Mouse (Mus musculus): Measurements from ENCODE around the gene Cacng2. TPM values are rescaled to one million over a fixed set of nuclear protein-coding genes. Genes with fewer than 3 reads are reported as not detected.

Gene Cacng2
- polyA plus RNA-seq (2021), result not detected

- ATAC-seq (peak; percentile 83), DNase-seq (ENCODE audit: low read depth, low spot score) (peak; percentile 82)
- POLR2A ChIA-PET, result interaction anchor here (0.7 kb wide), 1 partner anchor 762 kb away, joined by 3 read pairs; no protein-coding TSS in a partner anchor
- CTCF ChIA-PET, result interaction anchor here (1.2 kb wide), 1 partner anchor 120 kb away, joined by 3 read pairs; no protein-coding TSS in a partner anchor
- in situ Hi-C loops (cut with MboI; ENCODE audit: low pct_unique_long_range_greater_than_20kb), result no loop called here
- TF ChIP-seq CTCF (IDR thresholded peaks at IDR 0.05), result no peak
- peaks cover 20% of the 10 kb centered on the region for H3K27me3 ChIP-seq
Observed at GRCm38 (mm10) chr15:78119704-78120103, at the start of gene Cacng2. Gene Cacng2 (minus strand): TSS chr15:78120028.

- no peak for TF ChIP-seq CTCF (IDR thresholded peaks at IDR 0.05)
- no peaks in the 10 kb centered on the region for H3K27me3 ChIP-seq
- in situ Hi-C loops (cut with MboI; ENCODE audit: low pct_unique_long_range_greater_than_20kb), result no loop called here
- DNase-seq (ENCODE audit: low read depth, low spot score) (no peak), ATAC-seq (no peak)
- ChIA-PET CTCF (no interaction called here), POLR2A (no interaction called here)
Observed at GRCm38 (mm10) chr15:78169566-78169965, 49.7 kb upstream of the Cacng2 start.

DNA sequence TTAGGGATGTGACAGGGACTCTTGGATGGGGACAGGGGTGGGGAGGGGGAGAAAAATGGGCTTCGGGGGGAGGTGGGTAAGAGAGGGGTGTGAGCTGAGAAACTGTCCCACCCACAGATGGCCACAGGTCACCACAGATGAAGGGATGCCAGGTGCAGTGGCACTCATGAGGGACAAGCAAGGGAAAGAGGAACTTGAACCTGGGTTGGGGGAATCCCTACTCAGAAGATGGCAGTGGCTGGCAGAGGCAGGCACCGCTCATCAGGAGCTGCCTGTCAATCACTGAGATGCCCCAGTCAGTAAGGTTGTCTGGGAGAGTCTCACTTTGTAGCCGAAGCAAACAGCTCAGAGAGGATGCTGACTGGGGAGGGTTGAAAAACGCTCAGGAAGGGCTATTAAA, 45.5 kb upstream of the Cacng2 start:
- POLR2A ChIA-PET, result no interaction called here
- no peak for TF ChIP-seq CTCF (IDR thresholded peaks at IDR 0.05)
- no peaks in the 10 kb centered on the region for H3K27me3 ChIP-seq
- no peak for ATAC-seq
- DNase-seq (ENCODE audit: low read depth, low spot score), result no peak
- in situ Hi-C loops (cut with MboI; ENCODE audit: low pct_unique_long_range_greater_than_20kb), result no loop called here
- CTCF ChIA-PET, result no interaction called here

- no peak for TF ChIP-seq CTCF (IDR thresholded peaks at IDR 0.05)
- no peaks in the 10 kb centered on the region for H3K27me3 ChIP-seq
- in situ Hi-C loops (cut with MboI; ENCODE audit: low pct_unique_long_range_greater_than_20kb), result no loop called here
- CTCF ChIA-PET, result no interaction called here
- DNase-seq (ENCODE audit: low read depth, low spot score) (no peak), ATAC-seq (no peak)
- POLR2A ChIA-PET, result interaction anchor here (0.6 kb wide), 1 partner anchor 370 kb away, joined by 3 read pairs; no protein-coding TSS in a partner anchor
Observed at GRCm38 (mm10) chr15:78164466-78164865, 44.6 kb upstream of the Cacng2 start.

- DNase-seq (ENCODE audit: low read depth, low spot score) (no peak), ATAC-seq (no peak)
- TF ChIP-seq CTCF (IDR thresholded peaks at IDR 0.05), result no peak
- ChIA-PET CTCF (no interaction called here), POLR2A (no interaction called here)
- in situ Hi-C loops (cut with MboI; ENCODE audit: low pct_unique_long_range_greater_than_20kb), result no loop called here
- H3K27me3 ChIP-seq, result no peaks in the 10 kb centered on the region
Observed at GRCm38 (mm10) chr15:78161946-78162345, 42.1 kb upstream of the Cacng2 start.

DNA sequence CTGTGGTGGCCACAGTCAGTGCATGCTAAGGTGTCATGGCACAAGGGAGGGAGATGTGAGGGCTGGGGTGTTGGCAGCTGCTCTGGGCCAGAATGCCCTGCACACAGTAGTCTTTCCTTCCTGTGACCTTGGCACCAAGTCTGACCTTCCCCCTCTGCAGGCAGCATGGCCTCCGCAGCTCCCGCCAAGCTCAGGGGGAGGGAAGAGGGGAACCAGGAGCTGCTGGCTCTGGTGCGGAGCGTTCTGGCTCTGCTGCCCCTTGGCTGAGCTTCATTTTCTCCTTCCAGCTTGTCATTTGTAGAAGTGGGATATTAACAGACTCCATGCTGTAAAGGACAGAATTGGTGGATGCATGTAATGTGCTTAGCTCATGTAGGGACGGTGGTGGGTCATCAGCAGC, 38.5 kb upstream of the Cacng2 start:
- ATAC-seq (no peak), DNase-seq (ENCODE audit: low read depth, low spot score) (no peak)
- POLR2A ChIA-PET, result no interaction called here
- CTCF ChIA-PET, result no interaction called here
- H3K27me3 ChIP-seq, result peaks cover 5% of the 10 kb centered on the region
- TF ChIP-seq CTCF (IDR thresholded peaks at IDR 0.05), result no peak
- in situ Hi-C loops (cut with MboI; ENCODE audit: low pct_unique_long_range_greater_than_20kb), result no loop called here

- ATAC-seq, result no peak
- in situ Hi-C loops (cut with MboI; ENCODE audit: low pct_unique_long_range_greater_than_20kb), result no loop called here
- DNase-seq (ENCODE audit: low read depth, low spot score), result no peak
- H3K27me3 ChIP-seq, result peaks cover 7% of the 10 kb centered on the region
- ChIA-PET CTCF (no interaction called here), POLR2A (no interaction called here)
- no peak for TF ChIP-seq CTCF (IDR thresholded peaks at IDR 0.05)
Observed at GRCm38 (mm10) chr15:78157824-78158223, 38.0 kb upstream of the Cacng2 start.

DNA sequence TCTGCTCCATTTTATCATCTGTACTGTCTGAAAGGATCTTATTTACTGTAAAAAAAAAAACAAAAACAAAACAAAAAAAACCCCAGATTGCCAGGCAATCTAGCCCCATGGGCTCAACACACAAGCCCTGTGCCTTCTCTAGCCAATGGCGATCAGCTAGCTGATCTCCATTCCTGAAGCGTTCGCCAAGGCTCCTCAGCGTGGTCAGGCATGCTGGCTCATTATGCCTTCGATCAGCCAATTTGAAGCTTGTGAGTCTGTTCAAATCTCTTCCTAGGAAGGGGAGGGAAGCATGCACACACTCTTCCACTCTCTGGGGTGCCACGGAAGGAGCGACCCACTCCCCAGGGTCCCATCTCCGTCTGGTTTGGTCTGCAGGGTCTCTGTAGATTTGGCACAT, 37.5 kb upstream of the Cacng2 start:
- peaks cover 11% of the 10 kb centered on the region for H3K27me3 ChIP-seq
- ChIA-PET POLR2A (no interaction called here), CTCF (no interaction called here)
- no peak for TF ChIP-seq CTCF (IDR thresholded peaks at IDR 0.05)
- in situ Hi-C loops (cut with MboI; ENCODE audit: low pct_unique_long_range_greater_than_20kb), result no loop called here
- DNase-seq (ENCODE audit: low read depth, low spot score) (no peak), ATAC-seq (no peak)

- H3K27me3 ChIP-seq, result peaks cover 16% of the 10 kb centered on the region
- no peak for TF ChIP-seq CTCF (IDR thresholded peaks at IDR 0.05)
- DNase-seq (ENCODE audit: low read depth, low spot score), result no peak
- in situ Hi-C loops (cut with MboI; ENCODE audit: low pct_unique_long_range_greater_than_20kb), result no loop called here
- POLR2A ChIA-PET, result no interaction called here
- ATAC-seq, result no peak
- CTCF ChIA-PET, result no interaction called here
Observed at GRCm38 (mm10) chr15:78155421-78155820, 35.6 kb upstream of the Cacng2 start.

DNA sequence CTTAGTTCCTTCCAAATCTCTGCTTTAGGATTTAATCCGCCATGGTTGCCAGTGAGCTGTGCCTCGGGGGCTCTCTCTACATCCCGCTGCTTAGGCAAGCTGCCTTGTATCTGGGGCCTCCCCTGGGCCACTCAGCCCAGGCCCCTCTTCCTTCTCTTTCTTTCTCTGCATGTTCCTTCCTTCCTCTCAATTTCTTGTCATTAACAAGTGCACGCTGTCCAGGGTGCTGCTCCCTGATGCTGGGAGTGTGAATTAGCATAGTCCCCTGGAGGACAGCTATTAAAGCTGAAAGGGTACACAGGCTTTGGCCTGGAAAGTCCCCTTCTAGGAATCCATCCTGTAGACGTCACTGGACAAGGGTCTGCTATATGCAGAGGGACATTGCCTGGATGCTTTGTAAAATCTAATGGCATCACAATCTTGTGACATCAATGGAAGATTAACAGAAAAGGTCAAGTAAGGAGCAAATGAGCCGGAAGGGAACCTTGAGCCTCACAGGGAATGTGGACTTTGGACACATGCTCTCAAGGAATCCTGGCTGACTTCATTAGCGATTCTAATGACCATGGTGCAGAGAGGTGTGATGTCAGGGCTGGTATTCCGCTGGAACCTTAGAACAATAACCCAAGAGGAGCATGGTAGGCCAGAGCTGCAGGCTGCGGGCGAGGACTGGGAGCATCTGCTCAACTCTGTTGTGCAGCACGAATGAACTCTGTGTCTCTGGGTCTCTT, 33.4 kb upstream of the Cacng2 start:
- DNase-seq (ENCODE audit: low read depth, low spot score) (no peak), ATAC-seq (no peak)
- H3K27me3 ChIP-seq, result peaks cover 36% of the 10 kb centered on the region

GRCm38 (mm10) chr15:78148565-78148964, 28.7 kb upstream of the Cacng2 start:
- peaks cover 63% of the 10 kb centered on the region for H3K27me3 ChIP-seq
- no peak for TF ChIP-seq CTCF (IDR thresholded peaks at IDR 0.05)
- in situ Hi-C loops (cut with MboI; ENCODE audit: low pct_unique_long_range_greater_than_20kb), result no loop called here
- ChIA-PET CTCF (no interaction called here), POLR2A (no interaction called here)
- DNase-seq (ENCODE audit: low read depth, low spot score) (no peak), ATAC-seq (no peak)

More for the DNA sequence above, 33.4 kb upstream of the Cacng2 start:
- in situ Hi-C loops (cut with MboI; ENCODE audit: low pct_unique_long_range_greater_than_20kb), result no loop called here
- no peak for TF ChIP-seq CTCF (IDR thresholded peaks at IDR 0.05)
- ChIA-PET POLR2A (no interaction called here), CTCF (no interaction called here)

DNA sequence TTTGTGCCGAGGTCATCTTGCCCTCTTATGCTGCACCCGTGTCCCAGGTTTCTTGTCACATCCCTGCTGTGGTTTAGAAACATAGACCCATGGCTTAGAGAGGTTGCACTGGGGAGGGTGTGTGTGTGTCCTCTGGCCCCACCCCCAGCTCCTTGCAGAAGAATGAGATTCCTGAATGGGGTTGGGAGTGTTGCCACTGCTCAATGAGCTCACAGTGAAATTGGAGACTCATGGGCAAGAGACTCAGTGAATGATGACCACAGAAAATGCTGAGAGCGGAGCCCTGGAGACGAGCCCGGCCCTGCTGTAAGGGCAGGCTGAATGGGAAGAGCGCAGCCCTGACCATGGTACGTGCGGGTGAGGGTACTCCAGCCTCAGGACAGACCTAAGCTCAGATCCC, 20.4 kb upstream of the Cacng2 start:
- ChIA-PET CTCF (no interaction called here), POLR2A (no interaction called here)
- peaks cover 42% of the 10 kb centered on the region for H3K27me3 ChIP-seq
- DNase-seq (ENCODE audit: low read depth, low spot score), result no peak
- no peak for TF ChIP-seq CTCF (IDR thresholded peaks at IDR 0.05)
- in situ Hi-C loops (cut with MboI; ENCODE audit: low pct_unique_long_range_greater_than_20kb), result no loop called here
- ATAC-seq, result no peak
